ENCODE assay signal across 10 mouse cellular contexts in genomic region chr2:36198882-36199262, GRCm38 (mm10). TPM values are rescaled to one million over a fixed set of nuclear protein-coding genes. Genes with fewer than 3 reads are reported as not detected.
DNase-seq lines count a peak whose midpoint lies in the region; ATAC-seq and TF ChIP-seq lines count a peak whose summit lies in the region.
"Had no signal": no experiment of that assay in that cellular context is flagged by ENCODE, and none has a peak within 500 bp of the region (broad histone marks: within the 10 kb centered on the region; RNA-seq: fewer than 3 reads in every experiment).

No protein-coding gene starts in this region.

- H3K4me3 ChIP-seq in left cerebral cortex, adult 2 months: no peak overlapping the region
- H3K4me3 ChIP-seq in hindbrain, embryonic 13.5 days: no peak overlapping the region
- no peak overlapping the region for H3K4me3 ChIP-seq in midbrain, embryonic 15.5 days
- no peak overlapping the region for H3K4me3 ChIP-seq in gastrocnemius, adult 2 months
- H3K4me3 ChIP-seq: myocyte had no signal

- 13% methylated on average over 3 of the region's 3 CpGs for WGBS in hindbrain, embryonic 13.5 days
- WGBS in midbrain, embryonic 15.5 days: 8% methylated on average over 3 of the region's 3 CpGs

- peak overlapping the region; percentile 87 for H3K27ac ChIP-seq in left cerebral cortex, adult 2 months
- peak overlapping the region; percentile 69 for H3K27ac ChIP-seq in hindbrain, embryonic 13.5 days
- peak overlapping the region; percentile 43; the same call in 1 of the 2 replicates for H3K27ac ChIP-seq in midbrain, embryonic 15.5 days
- H3K27ac ChIP-seq in gastrocnemius, adult 2 months: no peak overlapping the region

- H3K9me3 ChIP-seq in hindbrain, embryonic 13.5 days: no peaks in the 10 kb centered on the region
- no peaks in the 10 kb centered on the region for H3K9me3 ChIP-seq in midbrain, embryonic 15.5 days
- H3K9me3 ChIP-seq: embryonic facial prominence, embryonic 12.5 days had no signal

- peaks cover 35% of the 10 kb centered on the region for H3K4me1 ChIP-seq in hindbrain, embryonic 13.5 days (replicated peaks)
- peaks cover 32% of the 10 kb centered on the region for H3K4me1 ChIP-seq in midbrain, embryonic 15.5 days

- TF ChIP-seq CTCF in left cerebral cortex, adult 2 months (IDR thresholded peaks at IDR 0.05): no peak
- no peak for TF ChIP-seq CTCF in gastrocnemius, adult 2 months (IDR thresholded peaks at IDR 0.05)

- H3K4me2 ChIP-seq in hindbrain, embryonic 13.5 days: peak overlapping the region; percentile 45
- H3K4me2 ChIP-seq in midbrain, embryonic 15.5 days: peak overlapping the region; percentile 37

- intact Hi-C loops in left cerebral cortex, adult 2 months (cut with DNase I): no loop called here
- intact Hi-C loops in left cerebral cortex, postnatal 4 days (cut with DNase I): no loop called here
- intact Hi-C loops in gastrocnemius, adult 2 months (cut with DNase I): no loop called here

- peak overlapping the region; percentile 60 for H3K9ac ChIP-seq in hindbrain, embryonic 13.5 days
- H3K9ac ChIP-seq in midbrain, embryonic 15.5 days: peak overlapping the region; percentile 11; the same call in 1 of the 2 replicates

- no peak for DNase-seq in left cerebral cortex, adult 2 months (ENCODE audit: extremely low spot score in 1 of 2, low spot score in 2 of 2)
- DNase-seq in left cerebral cortex, postnatal 4 days: no peak
- DNase-seq in kidney, adult 18-20 months: no peak
- DNase-seq in gastrocnemius, adult 2 months: no peak

- peaks cover 40% of the 10 kb centered on the region for H3K27me3 ChIP-seq in hindbrain, embryonic 13.5 days
- H3K27me3 ChIP-seq in midbrain, embryonic 15.5 days (replicated peaks): peaks cover 24% of the 10 kb centered on the region; the same call in 1 of the 2 replicates

- peak; percentile 56 for ATAC-seq in erythroblast, adult 5-6 weeks (replicated peaks; ENCODE audit: low FRiP score, poor library complexity, severe bottlenecking)
- ATAC-seq in hindbrain, embryonic 13.5 days (ENCODE audit: low FRiP score): no peak
- no peak for ATAC-seq in midbrain, embryonic 15.5 days (replicated peaks)
- ATAC-seq in cerebellum, adult (ENCODE audit: insufficient number of reproducible peaks, low FRiP score, low TSS enrichment): no peak

- no peaks in the 10 kb centered on the region for H3K36me3 ChIP-seq in hindbrain, embryonic 13.5 days
- H3K36me3 ChIP-seq in midbrain, embryonic 15.5 days (replicated peaks): no peaks in the 10 kb centered on the region
- H3K36me3 ChIP-seq: embryonic facial prominence, embryonic 12.5 days had no signal

RNA-seq across cellular contexts. Expression of gene Ptgs1, which starts 31.4 kb away (rescaled TPM):
- 10 to 100 TPM; 16.9 to 21.3 TPM for total RNA-seq in left cerebral cortex, adult 2 months (2021)
- total RNA-seq in left cerebral cortex, postnatal 4 days (2021): 1 to 10 TPM; 5.5 to 7.1 TPM
- total RNA-seq in erythroblast, adult 5-6 weeks (2015; ENCODE audit: low replicate concordance): 15.0 and 19.6 TPM in 2 replicates
- 12.1 and 13.6 TPM in 2 replicates for total RNA-seq in erythroblast, adult 5-6 weeks (2017; ENCODE audit: low replicate concordance)
- 5.1 and 5.2 TPM in 2 replicates for polyA plus RNA-seq in hindbrain, embryonic 13.5 days (2015; fragmentation: Nextera tagmentation; extraction: Ambion mirVana)
- 4.1 and 4.9 TPM in 2 replicates for polyA plus RNA-seq in midbrain, embryonic 15.5 days (2015; fragmentation: Nextera tagmentation; extraction: Ambion mirVana)
- 1 to 10 TPM; 3.9 to 5.5 TPM for total RNA-seq in gastrocnemius, adult 2 months (2021)
